Mouse (Mus musculus): ENCODE data around the gene Ccdc96.

DNA sequence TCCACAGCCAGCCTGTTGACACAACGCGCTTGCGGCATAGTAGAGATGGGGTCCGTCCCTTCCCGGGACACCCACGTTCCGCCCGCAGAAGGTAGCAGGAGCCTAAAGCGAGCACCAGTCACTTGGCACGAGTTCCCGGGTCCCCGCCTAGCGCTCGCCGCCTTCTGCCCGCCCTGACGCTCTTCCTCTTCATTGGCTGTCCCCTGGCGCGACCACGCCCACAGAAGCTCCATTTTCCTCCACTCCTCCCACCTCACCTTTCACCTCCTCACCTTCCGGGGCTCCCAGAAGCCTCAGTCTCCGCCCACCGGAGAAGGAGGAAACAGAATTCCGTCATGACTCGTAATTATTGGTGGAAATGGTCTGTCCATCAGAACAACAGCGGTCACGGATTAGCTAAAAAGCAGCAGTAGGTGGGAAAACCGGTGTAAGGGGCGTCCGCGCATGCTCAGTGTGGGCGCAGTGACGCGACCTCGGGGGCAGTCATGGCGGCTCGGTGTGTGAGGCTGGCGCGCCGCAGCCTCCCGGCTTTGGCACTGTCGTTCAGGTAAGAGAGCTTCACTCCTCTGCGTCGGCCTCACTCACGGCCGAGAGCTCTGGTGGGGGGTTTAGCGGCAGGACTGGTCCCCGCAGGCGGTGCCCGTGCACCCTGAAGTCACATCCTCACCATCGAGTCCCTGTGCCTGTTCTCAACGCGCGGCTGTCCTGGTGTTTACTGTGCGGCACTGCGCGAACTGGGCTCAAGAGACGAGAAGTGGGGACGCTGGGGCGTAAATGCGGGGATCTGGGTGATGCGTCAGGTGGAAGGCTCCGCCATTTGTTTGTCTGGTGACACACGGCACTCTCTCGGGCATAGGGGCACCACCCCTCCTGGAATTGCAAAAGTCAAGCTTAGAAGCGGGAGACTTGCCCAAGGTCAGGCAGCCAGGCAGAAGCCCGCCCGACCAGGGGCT is 19.4 kb upstream of the Ccdc96 start, which contains the start of gene Grpel1:
- no peak for TF ChIP-seq CTCF (IDR thresholded peaks at IDR 0.05; ENCODE audit: extremely low read depth, insufficient read depth, insufficient read length, insufficient replicate concordance)
- peak; percentile 78 for TF ChIP-seq POLR2A (IDR thresholded peaks at IDR 0.05; ENCODE audit: low read depth, low read length)

Data from spleen, adult 2 months (tissue).